Mouse (Mus musculus) limb, embryonic 11.5 days (tissue): ENCODE data around the gene Arpc5. TPM values are rescaled to one million over a fixed set of nuclear protein-coding genes. Genes with fewer than 3 reads are reported as not detected.

Source experiments
- ATAC-seq: fragments of 200-750 bp; cut with Nextera tagmentation; 2 replicates; pipeline ENCODE4 v1.8.0; 2017; ENCODE audit warnings: low read depth; ENCODE audit not compliant: insufficient number of reproducible peaks, low FRiP score, low TSS enrichment
- DNase-seq: peaks from one replicate; pipeline ENCODE4 v3.0.0-alpha.2; 2015; ENCODE audit warnings: low spot score
- H3K27ac ChIP-seq: fragments of 300-500 bp; sonication (generic); replicated peaks from 2 replicates; pipeline ENCODE4 v1.5.1; 2014; ENCODE audit warnings: low read depth, mild to moderate bottlenecking, low read length
- H3K27me3 ChIP-seq: fragments of 300-500 bp; sonication (generic); 2 replicates; pipeline ENCODE4 v1.6.1; 2014; ENCODE audit warnings: mild to moderate bottlenecking, low read length, mixed read lengths; ENCODE audit not compliant: control insufficient read depth, insufficient read depth
- H3K36me3 ChIP-seq: fragments of 300-500 bp; sonication (generic); 2 replicates; pipeline ENCODE4 v1.6.1; 2014; ENCODE audit warnings: mild to moderate bottlenecking, low read length, moderate library complexity, mixed read lengths; ENCODE audit not compliant: control insufficient read depth, insufficient read depth
- H3K4me1 ChIP-seq: fragments of 300-500 bp; sonication (generic); 2 replicates; pipeline ENCODE4 v1.6.1; 2014; ENCODE audit warnings: low read length, mixed read lengths; ENCODE audit not compliant: control insufficient read depth, insufficient read depth
- H3K4me2 ChIP-seq: fragments of 300-500 bp; sonication (generic); 2 replicates; pipeline ENCODE4 v1.6.1; 2014; ENCODE audit warnings: low read depth, mild to moderate bottlenecking, moderate library complexity; ENCODE audit not compliant: severe bottlenecking
- H3K4me3 ChIP-seq: fragments of 300-500 bp; sonication (generic); 2 replicates; pipeline ENCODE4 v1.5.1; 2014; ENCODE audit warnings: low read depth, low read length
- H3K9ac ChIP-seq: fragments of 300-500 bp; sonication (generic); 2 replicates; pipeline ENCODE4 v1.6.1; 2014; ENCODE audit warnings: mild to moderate bottlenecking, low read length
- H3K9me3 ChIP-seq: fragments of 300-500 bp; sonication (generic); 2 replicates; pipeline ENCODE4 v1.6.1; 2016; ENCODE audit warnings: low read length; ENCODE audit not compliant: control insufficient read depth
- WGBS: fragments of 180-500 bp; shearing (Covaris S2); extraction: QIAGEN DNeasy Blood & Tissue Kit; methylation state at CpG from one replicate; pipeline ENCODE4 v1.1.7; 2014; 5-methylcytosine and 5-hydroxymethylcytosine counted together
- polyA plus RNA-seq: library from polyadenylated mRNA; unstranded; fragments of >200 nt; fragmentation: Nextera tagmentation; extraction: Ambion mirVana; gene quantifications from 2 replicates; pipeline ENCODE4 v1.2.1, GENCODE M21; 2014

Arpc5 gene
- polyA plus RNA-seq, 1 experiment from 2014 or later: 182 TPM

DNA sequence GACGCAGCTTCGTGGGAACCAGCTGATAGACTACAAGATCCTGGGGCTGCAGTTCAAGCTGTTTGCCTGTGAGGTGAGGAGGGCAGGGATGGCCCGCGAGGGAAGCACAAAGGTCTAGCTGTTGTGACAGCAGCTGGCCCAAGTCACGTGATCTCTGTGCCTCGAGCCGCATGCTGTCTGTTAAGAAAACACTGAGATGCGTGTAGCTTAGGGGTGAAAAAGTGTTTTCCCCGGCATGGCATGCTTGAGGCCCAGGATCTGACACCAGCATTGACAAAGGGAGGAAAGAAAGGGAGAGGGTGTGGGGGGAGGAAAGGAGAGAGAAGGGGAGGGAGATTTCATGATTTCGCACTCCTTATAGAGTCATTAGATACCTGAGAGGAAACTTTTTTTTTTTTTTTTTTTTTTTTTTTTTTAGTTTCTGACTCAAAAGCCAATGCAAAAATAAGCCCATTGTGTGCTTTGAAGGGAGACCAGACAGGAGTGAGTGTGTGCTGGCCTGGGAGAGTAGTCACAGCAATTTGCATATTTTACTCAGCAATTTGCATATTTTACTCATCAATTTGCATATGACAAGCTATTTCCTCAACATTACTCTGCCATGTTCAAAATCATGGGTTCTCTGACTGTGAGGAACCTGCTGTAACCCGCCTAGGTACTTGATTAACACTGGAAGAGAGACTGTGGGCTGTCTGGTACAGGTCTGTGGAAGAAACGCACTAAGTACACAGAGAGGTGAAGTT, 50.9 kb downstream of the Arpc5 start:
- no peak overlapping the region for H3K4me3 ChIP-seq
- no peaks in the 10 kb centered on the region for H3K4me1 ChIP-seq
- no peak overlapping the region for H3K27ac ChIP-seq
- no peaks in the 10 kb centered on the region for H3K9me3 ChIP-seq
- no peak overlapping the region for H3K4me2 ChIP-seq
- no peaks in the 10 kb centered on the region for H3K36me3 ChIP-seq
- WGBS: 42% methylated on average over 12 of the region's 12 CpGs
- no peaks in the 10 kb centered on the region for H3K27me3 ChIP-seq
- H3K9ac ChIP-seq: no peak overlapping the region
- ATAC-seq (no peak), DNase-seq (no peak)

- H3K36me3 ChIP-seq: no peaks in the 10 kb centered on the region
- ATAC-seq: no peak
- H3K27ac ChIP-seq: no peak overlapping the region
- no peaks in the 10 kb centered on the region for H3K27me3 ChIP-seq
- DNase-seq: no peak
- H3K4me3 ChIP-seq: no peak overlapping the region
- WGBS: 80% methylated on average over 10 of the region's 10 CpGs
- no peaks in the 10 kb centered on the region for H3K9me3 ChIP-seq
- H3K4me2 ChIP-seq: no peak overlapping the region
- no peak overlapping the region for H3K9ac ChIP-seq
- no peaks in the 10 kb centered on the region for H3K4me1 ChIP-seq
These were observed 51.5 kb downstream of the Arpc5 start for GRCm38 (mm10) chr1:152817794-152818193.

DNA sequence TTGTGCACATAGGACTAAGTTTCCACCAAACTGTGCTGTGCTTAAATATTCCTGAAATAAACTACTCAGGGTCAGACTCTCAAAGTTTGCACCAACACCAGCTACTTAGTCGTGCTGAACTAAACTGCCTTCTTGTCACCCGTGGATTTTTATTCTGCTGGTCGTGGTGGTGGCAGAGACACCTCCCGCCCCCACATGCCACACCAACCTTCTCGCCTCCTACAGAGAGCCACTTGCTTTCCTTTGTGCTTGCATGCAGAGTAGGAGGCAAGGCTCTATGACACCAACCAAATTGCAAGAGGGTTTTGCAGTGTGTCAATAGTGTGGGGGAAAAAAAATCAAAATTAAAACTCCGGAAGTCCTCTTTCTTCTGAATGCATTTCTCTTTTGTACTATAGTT, 53.2 kb downstream of the Arpc5 start:
- 75% methylated on average over 6 of the region's 6 CpGs for WGBS
- Histone ChIP-seq H3K4me1 (no peaks in the 10 kb centered on the region), H3K4me2 (no peak overlapping the region), H3K9ac (no peak overlapping the region), H3K9me3 (no peaks in the 10 kb centered on the region), H3K36me3 (no peaks in the 10 kb centered on the region), H3K27me3 (no peaks in the 10 kb centered on the region), H3K27ac (no peak overlapping the region), H3K4me3 (no peak overlapping the region)
- ATAC-seq: no peak
- no peak for DNase-seq

DNA sequence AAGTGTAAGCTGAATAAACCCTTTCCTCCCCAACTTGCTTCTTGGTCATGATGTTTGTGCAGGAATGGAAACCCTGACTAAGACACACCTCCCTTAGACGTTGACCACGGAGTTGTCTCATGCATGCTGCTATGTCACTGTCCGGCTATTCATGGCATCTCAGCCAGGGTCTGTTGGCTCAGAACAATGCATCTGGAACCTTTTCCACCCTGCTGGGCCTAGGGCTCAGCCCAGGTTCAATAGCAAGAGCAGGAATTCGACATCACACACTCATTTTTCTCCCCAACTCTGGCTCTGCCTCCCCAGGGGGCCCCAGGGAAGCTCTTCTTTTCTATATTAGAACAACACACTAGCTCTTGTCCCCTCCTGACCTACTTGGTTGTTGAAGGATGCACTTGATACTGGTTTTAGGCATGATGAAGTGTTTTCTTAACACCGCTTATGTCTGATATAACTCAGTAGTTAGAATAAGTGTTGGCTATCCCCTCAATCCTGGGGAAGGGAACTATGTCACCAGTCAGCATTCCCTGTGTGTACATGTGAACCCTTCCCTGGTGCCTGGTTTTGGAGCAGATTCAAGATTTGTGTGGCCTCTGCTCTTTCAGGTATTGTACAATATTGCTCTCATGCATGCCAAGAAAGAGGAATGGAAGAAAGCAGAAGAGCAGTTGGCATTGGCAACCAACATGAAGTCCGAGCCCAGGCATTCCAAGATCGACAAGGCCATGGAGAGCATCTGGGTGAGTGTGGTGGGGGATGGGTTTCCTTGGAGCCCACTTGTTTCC, 54.8 kb downstream of the Arpc5 start:
- no peak overlapping the region for H3K9ac ChIP-seq
- H3K36me3 ChIP-seq: no peaks in the 10 kb centered on the region
- no peak for ATAC-seq
- H3K27me3 ChIP-seq: no peaks in the 10 kb centered on the region
- H3K4me3 ChIP-seq: no peak overlapping the region
- no peaks in the 10 kb centered on the region for H3K9me3 ChIP-seq
- H3K4me1 ChIP-seq: no peaks in the 10 kb centered on the region
- 88% methylated on average over 7 of the region's 7 CpGs for WGBS
- H3K4me2 ChIP-seq: no peak overlapping the region
- H3K27ac ChIP-seq: no peak overlapping the region
- no peak for DNase-seq

DNA sequence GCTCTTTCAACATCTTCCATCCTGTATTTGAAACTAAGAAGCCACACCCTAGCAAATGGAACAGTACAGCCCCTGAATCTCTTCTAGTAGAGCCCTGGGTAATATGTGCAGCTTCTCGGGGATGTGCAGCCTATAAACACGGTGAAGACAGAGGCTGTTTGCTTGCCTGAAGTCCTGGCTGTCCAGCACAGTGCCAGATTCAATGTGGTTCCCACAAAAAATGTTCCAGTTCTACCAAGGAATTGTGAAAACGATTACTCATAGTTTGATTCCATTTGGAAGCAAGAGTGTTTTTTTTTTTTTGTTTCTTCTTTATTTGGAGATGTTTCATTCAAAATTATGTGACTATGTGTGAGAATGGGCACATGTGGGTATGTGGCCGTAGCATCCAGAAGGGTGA, 55.4 kb downstream of the Arpc5 start:
- H3K27me3 ChIP-seq: no peaks in the 10 kb centered on the region
- no peak overlapping the region for H3K4me2 ChIP-seq
- H3K9ac ChIP-seq: no peak overlapping the region
- WGBS: 86% methylated on average over 4 of the region's 4 CpGs
- no peaks in the 10 kb centered on the region for H3K4me1 ChIP-seq
- H3K9me3 ChIP-seq: no peaks in the 10 kb centered on the region
- H3K36me3 ChIP-seq: no peaks in the 10 kb centered on the region
- no peak overlapping the region for H3K4me3 ChIP-seq
- H3K27ac ChIP-seq: no peak overlapping the region
- DNase-seq (no peak), ATAC-seq (no peak)

GRCm38 (mm10) chr1:152824206-152824605, 57.9 kb downstream of the Arpc5 start:
- Histone ChIP-seq H3K27me3 (no peaks in the 10 kb centered on the region), H3K4me3 (no peak overlapping the region), H3K4me1 (no peaks in the 10 kb centered on the region), H3K4me2 (no peak overlapping the region), H3K27ac (no peak overlapping the region), H3K36me3 (no peaks in the 10 kb centered on the region), H3K9me3 (no peaks in the 10 kb centered on the region), H3K9ac (no peak overlapping the region)
- WGBS: 74% methylated on average over 9 of the region's 9 CpGs
- ATAC-seq (no peak), DNase-seq (no peak)

Other genes with a start within 250 kb of the Arpc5 start
- 0.12 TPM in 1 of 2 replicates, not detected in the other for gene Apobec4, start 16.0 kb upstream of the Arpc5 start, polyA plus RNA-seq
- gene Rgl1, start 191 bp upstream of the Arpc5 start, polyA plus RNA-seq: 32.7 and 34.3 TPM in 2 replicates
- gene Ncf2, start 33.7 kb downstream of the Arpc5 start, polyA plus RNA-seq: 2.4 and 2.7 TPM in 2 replicates
- gene Smg7, start 136.1 kb downstream of the Arpc5 start, polyA plus RNA-seq: 38.6 and 42.2 TPM in 2 replicates
- gene Nmnat2, start 188.5 kb downstream of the Arpc5 start, polyA plus RNA-seq: 0.27 and 0.37 TPM in 2 replicates